Mouse (Mus musculus): ENCODE results near the gene Unk. TPM values are rescaled to one million over a fixed set of nuclear protein-coding genes. Genes with fewer than 3 reads are reported as not detected.

The Unk gene
- polyA plus RNA-seq, 1 experiment from 2014 or later, result 50.3 TPM

- Histone ChIP-seq H3K4me3 (no peak overlapping the region), H3K36me3 (no peaks in the 10 kb centered on the region), H3K9me3 (no peaks in the 10 kb centered on the region), H3K27ac (replicated peaks) (no peak overlapping the region), H3K4me2 (replicated peaks) (no peak overlapping the region), H3K27me3 (peaks cover 85% of the 10 kb centered on the region), H3K9ac (replicated peaks) (no peak overlapping the region), H3K4me1 (peaks cover 44% of the 10 kb centered on the region)
- WGBS, result 3% methylated on average over 23 of the region's 23 CpGs
- no peak for ATAC-seq (ENCODE audit: low FRiP score, low read depth)
Measured at GRCm38 (mm10) chr11:116108464-116109137, 78.5 kb downstream of the Unk start.

GRCm38 (mm10) chr11:116109441-116110081, 79.4 kb downstream of the Unk start:
- peak overlapping the region; percentile 42 for H3K4me2 ChIP-seq (replicated peaks)
- H3K27me3 ChIP-seq, result peaks cover 85% of the 10 kb centered on the region
- WGBS, result 2% methylated on average over 54 of the region's 70 CpGs
- peaks cover 34% of the 10 kb centered on the region for H3K4me1 ChIP-seq
- no peak overlapping the region for H3K27ac ChIP-seq (replicated peaks)
- peak overlapping the region; percentile 34 for H3K4me3 ChIP-seq
- no peaks in the 10 kb centered on the region for H3K36me3 ChIP-seq
- no peak overlapping the region for H3K9ac ChIP-seq (replicated peaks)
- no peak for ATAC-seq (ENCODE audit: low FRiP score, low read depth)
- no peaks in the 10 kb centered on the region for H3K9me3 ChIP-seq

- H3K4me2 ChIP-seq (replicated peaks), result peak overlapping the region; percentile 42
- ATAC-seq (ENCODE audit: low FRiP score, low read depth), result no peak
- H3K4me3 ChIP-seq, result peak overlapping the region; percentile 34
- H3K36me3 ChIP-seq, result no peaks in the 10 kb centered on the region
- H3K27me3 ChIP-seq, result peaks cover 83% of the 10 kb centered on the region
- no peaks in the 10 kb centered on the region for H3K9me3 ChIP-seq
- no peak overlapping the region for H3K27ac ChIP-seq (replicated peaks)
- H3K9ac ChIP-seq (replicated peaks), result no peak overlapping the region
- H3K4me1 ChIP-seq, result peaks cover 34% of the 10 kb centered on the region
- 1% methylated on average over 33 of the region's 35 CpGs for WGBS
Measured at GRCm38 (mm10) chr11:116110131-116110530, 80.0 kb downstream of the Unk start.

- no peaks in the 10 kb centered on the region for H3K36me3 ChIP-seq
- ATAC-seq (ENCODE audit: low FRiP score, low read depth), result no peak
- no peak overlapping the region for H3K9ac ChIP-seq (replicated peaks)
- H3K27me3 ChIP-seq, result peaks cover 79% of the 10 kb centered on the region
- peaks cover 34% of the 10 kb centered on the region for H3K4me1 ChIP-seq
- 35% methylated on average over 10 of the region's 10 CpGs for WGBS
- H3K9me3 ChIP-seq, result no peaks in the 10 kb centered on the region
- peak overlapping the region; percentile 42; the same call in 1 of the 2 replicates for H3K4me2 ChIP-seq (replicated peaks)
- no peak overlapping the region for H3K27ac ChIP-seq (replicated peaks)
- peak overlapping the region; percentile 34 for H3K4me3 ChIP-seq
Measured at GRCm38 (mm10) chr11:116110540-116110939, 80.4 kb downstream of the Unk start.

Other genes with a start within 250 kb of the Unk start
- gene Caskin2, start 216.7 kb upstream of the Unk start, polyA plus RNA-seq (2016; fragmentation: Nextera tagmentation; extraction: Ambion mirVana), result 15.5 and 17.0 TPM in 2 replicates
- 27.9 and 30.9 TPM in 2 replicates for gene Tsen54, start 215.6 kb upstream of the Unk start, polyA plus RNA-seq (2016; fragmentation: Nextera tagmentation; extraction: Ambion mirVana)
- gene Llgl2, start 206.3 kb upstream of the Unk start, polyA plus RNA-seq (2016; fragmentation: Nextera tagmentation; extraction: Ambion mirVana), result 3.7 and 4.4 TPM in 2 replicates
- 0.13 and 0.37 TPM in 2 replicates for gene Myo15b, start 171.9 kb upstream of the Unk start, polyA plus RNA-seq (2016; fragmentation: Nextera tagmentation; extraction: Ambion mirVana)
- gene Smim5, start 130.4 kb upstream of the Unk start, polyA plus RNA-seq (2016; fragmentation: Nextera tagmentation; extraction: Ambion mirVana), result 0.88 and 0.98 TPM in 2 replicates
- gene Smim6, start 118.3 kb upstream of the Unk start, polyA plus RNA-seq (2016; fragmentation: Nextera tagmentation; extraction: Ambion mirVana), result 0.98 and 1.2 TPM in 2 replicates
- 55.9 and 61.8 TPM in 2 replicates for gene Sap30bp, start 97.0 kb upstream of the Unk start, polyA plus RNA-seq (2016; fragmentation: Nextera tagmentation; extraction: Ambion mirVana)
- 29.9 and 30.1 TPM in 2 replicates for gene Recql5, start 96.8 kb upstream of the Unk start, polyA plus RNA-seq (2016; fragmentation: Nextera tagmentation; extraction: Ambion mirVana)
- gene Itgb4, start 55.6 kb upstream of the Unk start, polyA plus RNA-seq (2016; fragmentation: Nextera tagmentation; extraction: Ambion mirVana), result 0.59 and 1.3 TPM in 2 replicates
- gene Galk1, start 17.6 kb upstream of the Unk start, polyA plus RNA-seq (2016; fragmentation: Nextera tagmentation; extraction: Ambion mirVana), result 75.3 and 92.6 TPM in 2 replicates
- gene H3f3b, start 2.4 kb upstream of the Unk start, polyA plus RNA-seq (2016; fragmentation: Nextera tagmentation; extraction: Ambion mirVana), result 2,249 and 2,254 TPM in 2 replicates
- 0.92 and 1.3 TPM in 2 replicates for gene Unc13d, start 47.6 kb downstream of the Unk start, polyA plus RNA-seq (2016; fragmentation: Nextera tagmentation; extraction: Ambion mirVana)
- gene Wbp2, start 56.7 kb downstream of the Unk start, polyA plus RNA-seq (2016; fragmentation: Nextera tagmentation; extraction: Ambion mirVana), result 92.4 and 102 TPM in 2 replicates
- 4.0 and 4.7 TPM in 2 replicates for gene Trim47, start 96.9 kb downstream of the Unk start, polyA plus RNA-seq (2016; fragmentation: Nextera tagmentation; extraction: Ambion mirVana)
- 1.3 and 1.7 TPM in 2 replicates for gene Trim65, start 100.8 kb downstream of the Unk start, polyA plus RNA-seq (2016; fragmentation: Nextera tagmentation; extraction: Ambion mirVana)
- 82.3 and 84.4 TPM in 2 replicates for gene Mrpl38, start 108.5 kb downstream of the Unk start, polyA plus RNA-seq (2016; fragmentation: Nextera tagmentation; extraction: Ambion mirVana)
- 80.2 and 85.9 TPM in 2 replicates for gene Fbf1, start 137.8 kb downstream of the Unk start, polyA plus RNA-seq (2016; fragmentation: Nextera tagmentation; extraction: Ambion mirVana)
- 50.4 and 60.0 TPM in 2 replicates for gene Ten1, start 168.5 kb downstream of the Unk start, polyA plus RNA-seq (2016; fragmentation: Nextera tagmentation; extraction: Ambion mirVana)
- 37.9 and 42.6 TPM in 2 replicates for gene Acox1, start 168.7 kb downstream of the Unk start, polyA plus RNA-seq (2016; fragmentation: Nextera tagmentation; extraction: Ambion mirVana)
- 0.75 and 1.1 TPM in 2 replicates for gene Evpl, start 207.8 kb downstream of the Unk start, polyA plus RNA-seq (2016; fragmentation: Nextera tagmentation; extraction: Ambion mirVana)
- 84.2 and 85.6 TPM in 2 replicates for gene Srp68, start 243.9 kb downstream of the Unk start, polyA plus RNA-seq (2016; fragmentation: Nextera tagmentation; extraction: Ambion mirVana)